Mouse (Mus musculus) CH12.LX (cell line): Measurements from ENCODE around the gene Tmbim6.

Experiments used
- CTCF ChIP-seq, 2 experiments: IDR thresholded peaks in 1 of 2; conservative IDR thresholded peaks in 1 of 2; 2 replicates each; pipeline ENCODE4 v1.5.1; 2011 to 2012; ENCODE audit warnings: low read depth in 2 of 2, low read length in 2 of 2, improper control_type of control experiment in 1 of 2, inconsistent platforms in 1 of 2, mild to moderate bottlenecking in 1 of 2, moderate library complexity in 1 of 2
- SIN3A ChIP-seq: IDR thresholded peaks from 2 replicates; pipeline ENCODE4 v1.6.1; 2012; ENCODE audit warnings: low read length, improper control_type of control experiment, inconsistent platforms
- ZMIZ1 ChIP-seq: IDR thresholded peaks from 2 replicates; pipeline ENCODE4 v1.6.1; 2012; ENCODE audit warnings: low read depth, mild to moderate bottlenecking, inconsistent platforms, low read length, improper control_type of control experiment

- TF ChIP-seq SIN3A (no peak), ZMIZ1 (no peak), CTCF (conservative IDR thresholded peaks at IDR 0.05 in 1 of 2, IDR thresholded peaks at IDR 0.05 in 1 of 2; ENCODE audit: low read depth in 2 of 2, low read length in 2 of 2) (no peak)
Observed at GRCm38 (mm10) chr15:99408845-99409244, 16.2 kb downstream of the Tmbim6 start.
